Mouse (Mus musculus) adipose tissue, adult 10 weeks (tissue): ENCODE data around the gene AC141477.1. TPM values are rescaled to one million over a fixed set of nuclear protein-coding genes. Genes with fewer than 3 reads are reported as not detected.

Experiments used
- polyA plus RNA-seq: library from polyadenylated mRNA; stranded (reverse); fragments of 350-450 nt; fragmentation: Illumina TruSeq; extraction: RNeasy Lipid Tissue Mini Kit (QIAGEN cat#74804); gene quantifications from one replicate; pipeline ENCODE4 v1.2.3, GENCODE M21; 2014; ENCODE audit warnings: low read depth, low replicate concordance

AC141477.1 gene
- polyA plus RNA-seq: not detected

GRCm38 (mm10) chr10:76440281-76440680 lies at the start of gene AC141477.1:
Gene AC141477.1, minus strand, starts transcription at chr10:76440444.

GRCm38 (mm10) chr10:76468203-76469162 lies 28.2 kb upstream of the AC141477.1 start, which contains the start of the genes Mcm3ap and Ybey:
Gene Mcm3ap, plus strand, starts transcription at chr10:76468927.
Gene Ybey, minus strand, starts transcription at chr10:76469114.

GRCm38 (mm10) chr10:76448851-76449250 lies 8.6 kb upstream of the AC141477.1 start, which contains the start of gene 2610028H24Rik:
Gene 2610028H24Rik, plus strand, starts transcription at chr10:76449081.

GRCm38 (mm10) chr10:76442178-76443088 lies 2.2 kb upstream of the AC141477.1 start, which contains the start of gene Pcnt:
Gene Pcnt, minus strand, starts transcription at chr10:76442786.

Other genes starting within 250 kb of the AC141477.1 start
- 29.1 TPM for gene Prmt2, start 202.6 kb downstream of the AC141477.1 start, polyA plus RNA-seq
- 5.2 TPM for gene S100b, start 186.6 kb downstream of the AC141477.1 start, polyA plus RNA-seq
- 13.6 TPM for gene Dip2a, start 95.2 kb downstream of the AC141477.1 start, polyA plus RNA-seq
- 14.6 TPM for gene Pcnt, start 2.3 kb upstream of the AC141477.1 start, polyA plus RNA-seq
- 2.1 TPM for gene 2610028H24Rik, start 8.6 kb upstream of the AC141477.1 start, polyA plus RNA-seq
- 26.8 TPM for gene Mcm3ap, start 28.5 kb upstream of the AC141477.1 start, polyA plus RNA-seq
- 3.0 TPM for gene Ybey, start 28.7 kb upstream of the AC141477.1 start, polyA plus RNA-seq
- 23.9 TPM for gene Lss, start 91.1 kb upstream of the AC141477.1 start, polyA plus RNA-seq
- 3.0 TPM for gene Spatc1l, start 121.8 kb upstream of the AC141477.1 start, polyA plus RNA-seq
- 2.0 TPM for gene Ftcd, start 135.2 kb upstream of the AC141477.1 start, polyA plus RNA-seq
- gene Col6a2, start 183.2 kb upstream of the AC141477.1 start, polyA plus RNA-seq: 166 TPM